Mouse (Mus musculus): ENCODE results near the gene Mmgt2. TPM values are rescaled to one million over a fixed set of nuclear protein-coding genes. Genes with fewer than 3 reads are reported as not detected.

The Mmgt2 gene
- polyA plus RNA-seq, 1 experiment from 2014 or later = 22.8 TPM

DNA sequence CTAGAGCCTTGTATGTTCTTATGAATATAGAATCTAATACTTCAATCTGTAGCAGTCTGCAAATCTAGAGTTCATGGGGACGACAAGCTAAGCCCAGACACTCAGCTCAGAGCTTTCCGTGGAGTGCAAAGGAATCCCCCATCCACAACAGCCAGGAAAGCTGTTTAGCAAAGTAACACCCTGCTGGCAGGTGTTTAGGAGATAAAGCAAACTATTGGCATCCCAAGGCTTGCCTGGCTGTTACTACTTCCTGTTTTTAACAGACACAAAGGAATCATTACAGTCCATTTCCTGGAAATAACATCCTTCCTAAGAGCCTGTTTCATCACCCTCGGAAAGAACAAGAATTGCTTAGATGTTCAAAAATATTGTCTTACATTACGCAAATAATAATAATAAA lies 12.4 kb downstream of the Mmgt2 start:
- H3K4me1 ChIP-seq (replicated peaks) = no peaks in the 10 kb centered on the region
- H3K4me2 ChIP-seq = no peak overlapping the region
- WGBS = 71% methylated on average over 4 of the region's 4 CpGs
- no peak overlapping the region for H3K9ac ChIP-seq
- no peak overlapping the region for H3K4me3 ChIP-seq
- H3K27me3 ChIP-seq = no peaks in the 10 kb centered on the region
- H3K9me3 ChIP-seq = no peaks in the 10 kb centered on the region
- ATAC-seq (ENCODE audit: low FRiP score) = no peak
- H3K27ac ChIP-seq = no peak overlapping the region
- H3K36me3 ChIP-seq = peaks cover 6% of the 10 kb centered on the region

DNA sequence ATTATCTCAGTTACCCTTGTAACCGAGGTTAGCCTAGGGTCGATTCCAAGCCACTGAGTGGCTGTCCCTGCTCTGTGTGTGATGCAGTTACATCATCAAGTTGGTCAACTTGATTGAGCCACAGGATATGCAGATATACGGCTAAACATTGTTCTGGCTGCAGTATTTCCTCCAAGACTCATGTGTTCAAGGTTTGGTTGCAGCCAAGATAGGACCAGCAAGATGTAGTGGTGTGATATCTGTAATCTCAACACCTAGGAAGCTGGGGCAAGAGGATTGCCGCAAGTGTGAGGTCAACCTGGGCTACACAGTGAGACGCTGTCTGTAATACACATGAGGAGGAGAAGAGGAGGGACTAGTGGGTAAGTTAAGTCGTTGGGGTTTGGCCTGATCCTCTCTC lies 15.8 kb downstream of the Mmgt2 start:
- Histone ChIP-seq H3K27me3 (no peaks in the 10 kb centered on the region), H3K4me2 (no peak overlapping the region), H3K9me3 (no peaks in the 10 kb centered on the region), H3K36me3 (peaks cover 8% of the 10 kb centered on the region), H3K9ac (no peak overlapping the region), H3K4me1 (replicated peaks) (no peaks in the 10 kb centered on the region), H3K4me3 (no peak overlapping the region), H3K27ac (no peak overlapping the region)
- WGBS = 93% methylated on average over 6 of the region's 6 CpGs
- ATAC-seq (ENCODE audit: low FRiP score) = no peak

DNA sequence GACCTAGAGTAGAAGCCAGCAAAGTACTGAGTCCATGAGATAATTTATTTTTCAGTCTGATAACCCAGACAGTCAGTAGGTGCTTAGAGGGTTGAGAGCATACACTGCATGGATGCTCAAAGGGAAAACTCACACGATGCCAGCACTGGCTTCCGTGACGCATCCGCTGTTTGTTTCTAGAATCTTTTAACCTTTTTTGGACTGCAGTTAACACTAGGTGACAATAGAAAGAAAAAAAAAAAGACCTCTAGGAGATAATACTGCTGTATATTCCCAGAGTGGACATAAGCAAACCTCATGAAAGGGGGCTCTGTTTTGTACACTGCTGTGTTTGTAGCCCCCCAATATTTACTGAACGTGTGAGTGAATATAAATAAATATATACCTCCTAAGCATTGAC lies 20.5 kb downstream of the Mmgt2 start:
- Histone ChIP-seq H3K9ac (no peak overlapping the region), H3K36me3 (peaks cover 8% of the 10 kb centered on the region), H3K4me1 (replicated peaks) (0 out of 2 replicates have a peak, but pooled peaks cover 8% of the 10 kb centered on the region), H3K27ac (no peak overlapping the region), H3K9me3 (no peaks in the 10 kb centered on the region), H3K27me3 (no peaks in the 10 kb centered on the region), H3K4me2 (no peak overlapping the region), H3K4me3 (no peak overlapping the region)
- ATAC-seq (ENCODE audit: low FRiP score) = no peak
- WGBS = 94% methylated on average over 5 of the region's 5 CpGs

GRCm38 (mm10) chr11:62669471-62669870 lies 21.0 kb downstream of the Mmgt2 start:
- Histone ChIP-seq H3K36me3 (peaks cover 6% of the 10 kb centered on the region), H3K4me2 (no peak overlapping the region), H3K4me1 (replicated peaks) (0 out of 2 replicates have a peak, but pooled peaks cover 8% of the 10 kb centered on the region), H3K27me3 (no peaks in the 10 kb centered on the region), H3K9me3 (no peaks in the 10 kb centered on the region), H3K27ac (peak overlapping the region; percentile 20; the same call in 1 of the 2 replicates), H3K4me3 (no peak overlapping the region), H3K9ac (no peak overlapping the region)
- 61% methylated on average over 12 of the region's 12 CpGs for WGBS
- no peak for ATAC-seq (ENCODE audit: low FRiP score)

DNA sequence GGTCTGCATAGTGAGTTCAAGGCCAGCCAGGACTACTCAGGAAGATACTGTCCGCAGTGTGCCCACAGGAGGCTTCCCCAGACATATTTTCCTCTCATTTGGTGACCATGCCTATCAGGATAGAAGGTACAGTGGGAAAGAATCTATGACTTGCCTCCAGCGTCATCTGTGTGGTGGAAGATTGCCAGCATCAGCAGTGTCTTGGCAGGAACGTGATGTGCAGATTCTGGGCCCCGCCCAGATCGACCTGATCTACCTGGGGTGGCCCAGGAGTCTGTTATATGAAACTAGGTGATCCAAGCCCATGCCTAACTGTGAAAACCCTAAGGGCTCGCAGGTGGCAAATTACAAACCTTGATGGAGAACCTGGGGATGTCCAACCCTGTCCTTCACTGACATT lies 21.5 kb downstream of the Mmgt2 start:
- 92% methylated on average over 6 of the region's 6 CpGs for WGBS
- no peak overlapping the region for H3K4me2 ChIP-seq
- H3K27ac ChIP-seq = peak overlapping the region; percentile 20; the same call in 1 of the 2 replicates
- no peaks in the 10 kb centered on the region for H3K27me3 ChIP-seq
- 0 out of 2 replicates have a peak, but pooled peaks cover 8% of the 10 kb centered on the region for H3K4me1 ChIP-seq (replicated peaks)
- no peak for ATAC-seq (ENCODE audit: low FRiP score)
- H3K4me3 ChIP-seq = no peak overlapping the region
- no peak overlapping the region for H3K9ac ChIP-seq
- no peaks in the 10 kb centered on the region for H3K9me3 ChIP-seq
- H3K36me3 ChIP-seq = 0 out of 2 replicates have a peak, but pooled peaks cover 2% of the 10 kb centered on the region

DNA sequence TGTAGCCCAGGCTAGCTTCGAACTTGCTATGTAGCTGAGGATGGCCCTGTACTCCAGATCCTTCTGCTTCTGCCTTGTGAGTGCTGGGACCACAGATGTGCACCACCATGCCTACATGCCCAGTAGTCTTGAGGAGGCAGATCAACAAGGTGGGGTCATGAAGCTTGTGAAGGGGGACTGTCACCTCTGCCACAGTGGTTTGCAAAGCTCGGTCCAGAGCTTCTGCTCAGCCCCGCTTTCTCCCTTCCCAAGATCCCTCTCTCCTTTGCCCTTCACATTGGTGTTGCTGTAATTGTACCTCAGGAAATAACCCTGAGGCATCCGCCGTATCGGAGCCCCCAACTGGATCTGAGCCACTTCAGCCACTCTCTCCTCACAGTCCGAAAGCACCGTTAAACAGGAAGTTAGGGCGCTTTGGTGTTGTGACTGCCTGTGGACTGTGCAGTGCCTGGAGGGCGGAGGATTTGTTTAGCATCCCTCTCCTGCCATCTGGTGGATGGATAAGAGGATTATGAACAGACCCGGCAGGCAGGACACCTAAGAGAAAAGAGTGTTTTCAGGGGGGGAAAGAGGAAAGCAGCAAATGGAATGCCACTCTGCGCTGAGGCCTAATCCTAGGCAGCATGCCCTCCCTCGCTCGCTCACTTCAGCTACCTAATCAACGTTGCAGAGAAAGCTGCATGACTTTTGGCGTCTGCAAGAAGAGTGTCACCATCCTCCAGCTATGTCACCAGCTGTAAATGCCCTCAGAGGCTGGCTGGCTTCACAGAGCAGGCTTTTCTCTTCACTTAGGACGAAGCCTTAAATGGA lies 27.2 kb downstream of the Mmgt2 start:
- H3K36me3 ChIP-seq = no peaks in the 10 kb centered on the region
- H3K9me3 ChIP-seq = no peaks in the 10 kb centered on the region
- WGBS = 24% methylated on average over 17 of the region's 17 CpGs
- peak overlapping the region; percentile 55; the same call in 1 of the 2 replicates for H3K27ac ChIP-seq
- peak overlapping the region; percentile 56 for H3K9ac ChIP-seq
- peaks cover 7% of the 10 kb centered on the region for H3K4me1 ChIP-seq (replicated peaks)
- H3K4me2 ChIP-seq = peak overlapping the region; percentile 49
- H3K27me3 ChIP-seq = no peaks in the 10 kb centered on the region
- H3K4me3 ChIP-seq = peak overlapping the region; percentile 22; the same call in 1 of the 2 replicates
- ATAC-seq (ENCODE audit: low FRiP score) = peak; percentile 93

GRCm38 (mm10) chr11:62676290-62676596 lies 27.8 kb downstream of the Mmgt2 start:
- Histone ChIP-seq H3K4me1 (replicated peaks) (peaks cover 7% of the 10 kb centered on the region), H3K4me3 (no peak overlapping the region), H3K27me3 (no peaks in the 10 kb centered on the region), H3K4me2 (no peak overlapping the region), H3K27ac (no peak overlapping the region), H3K9ac (peak overlapping the region; percentile 46; the same call in 1 of the 2 replicates), H3K36me3 (no peaks in the 10 kb centered on the region), H3K9me3 (no peaks in the 10 kb centered on the region)
- 87% methylated on average over 4 of the region's 4 CpGs for WGBS
- no peak for ATAC-seq (ENCODE audit: low FRiP score)

- Histone ChIP-seq H3K9me3 (no peaks in the 10 kb centered on the region), H3K4me1 (replicated peaks) (peaks cover 7% of the 10 kb centered on the region), H3K36me3 (no peaks in the 10 kb centered on the region), H3K27me3 (no peaks in the 10 kb centered on the region), H3K4me3 (no peak overlapping the region), H3K4me2 (no peak overlapping the region), H3K27ac (no peak overlapping the region), H3K9ac (no peak overlapping the region)
- WGBS = 91% methylated on average over 7 of the region's 7 CpGs
- ATAC-seq (ENCODE audit: low FRiP score) = no peak
Observed at GRCm38 (mm10) chr11:62678778-62679354, 30.4 kb downstream of the Mmgt2 start.

DNA sequence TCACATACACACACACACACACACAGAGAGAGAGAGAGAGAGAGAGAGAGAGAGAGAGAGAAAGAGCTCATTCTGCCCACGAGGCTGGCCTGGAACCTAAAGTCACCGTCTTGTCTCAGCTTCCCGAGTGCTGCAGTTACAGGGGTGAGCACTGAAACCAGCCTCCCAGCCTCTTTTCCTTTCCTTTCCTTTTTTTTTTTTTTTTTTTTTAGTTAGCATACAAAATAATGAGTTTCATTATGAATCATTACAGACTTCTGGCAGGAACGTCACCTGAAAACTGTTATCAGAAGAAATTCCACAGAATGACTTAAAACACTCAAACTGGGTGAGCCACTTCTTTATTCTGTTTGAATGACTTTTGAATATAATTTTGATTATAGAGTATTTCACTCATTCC lies 31.5 kb downstream of the Mmgt2 start:
- WGBS = 88% methylated on average over 4 of the region's 4 CpGs
- no peak for ATAC-seq (ENCODE audit: low FRiP score)
- Histone ChIP-seq H3K36me3 (no peaks in the 10 kb centered on the region), H3K9ac (no peak overlapping the region), H3K4me1 (replicated peaks) (peaks cover 7% of the 10 kb centered on the region), H3K9me3 (no peaks in the 10 kb centered on the region), H3K27ac (no peak overlapping the region), H3K4me3 (no peak overlapping the region), H3K27me3 (no peaks in the 10 kb centered on the region), H3K4me2 (no peak overlapping the region)

- no peak overlapping the region for H3K9ac ChIP-seq
- H3K9me3 ChIP-seq = no peaks in the 10 kb centered on the region
- 93% methylated on average over 3 of the region's 3 CpGs for WGBS
- no peaks in the 10 kb centered on the region for H3K4me1 ChIP-seq (replicated peaks)
- no peak overlapping the region for H3K4me2 ChIP-seq
- ATAC-seq (ENCODE audit: low FRiP score) = no peak
- H3K27me3 ChIP-seq = no peaks in the 10 kb centered on the region
- no peak overlapping the region for H3K4me3 ChIP-seq
- no peaks in the 10 kb centered on the region for H3K36me3 ChIP-seq
- no peak overlapping the region for H3K27ac ChIP-seq
Observed at GRCm38 (mm10) chr11:62691592-62691991, 43.1 kb downstream of the Mmgt2 start.

DNA sequence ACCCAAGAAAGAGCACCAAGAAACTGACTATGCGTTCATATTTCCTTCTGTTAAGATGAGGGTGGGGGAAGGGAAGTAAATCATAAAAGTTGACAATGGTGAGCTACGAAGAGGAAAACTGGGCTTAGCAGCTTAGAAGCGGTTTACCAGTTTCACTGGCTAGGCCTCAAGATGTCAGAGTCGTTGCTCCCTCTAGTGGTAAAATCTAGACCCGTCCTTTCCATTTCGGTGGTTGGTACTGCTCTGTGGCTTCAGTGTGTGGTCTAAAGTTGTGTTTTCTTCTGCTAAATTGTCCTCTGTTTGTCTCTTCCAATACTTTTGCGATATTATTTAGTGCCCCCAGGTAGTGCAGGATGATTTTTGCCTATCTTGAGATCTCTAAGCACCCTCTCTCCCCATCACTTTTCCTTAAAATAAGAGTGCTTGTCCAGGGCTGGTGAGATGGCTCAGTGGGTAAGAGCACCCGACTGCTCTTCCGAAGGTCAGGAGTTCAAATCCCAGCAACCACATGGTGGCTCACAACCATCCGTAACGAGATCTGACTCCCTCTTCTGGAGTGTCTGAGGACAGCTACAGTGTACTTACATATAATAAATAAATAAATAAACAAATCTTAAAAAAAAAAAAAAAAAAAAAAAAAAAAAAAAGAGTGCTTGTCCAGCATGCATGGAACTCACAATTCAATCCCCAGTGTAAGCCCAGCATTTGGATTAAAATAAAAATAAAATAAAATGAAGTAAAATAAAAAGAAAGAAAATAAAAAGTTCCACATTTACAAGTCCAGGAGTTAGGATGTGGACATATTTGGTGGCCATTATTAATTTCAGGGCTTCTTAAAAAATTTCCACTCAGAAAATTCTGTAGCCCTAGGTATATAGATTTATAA lies 45.1 kb downstream of the Mmgt2 start:
- H3K4me3 ChIP-seq = no peak overlapping the region
- no peak overlapping the region for H3K4me2 ChIP-seq
- peak; percentile 81 for ATAC-seq (ENCODE audit: low FRiP score)
- H3K4me1 ChIP-seq (replicated peaks) = no peaks in the 10 kb centered on the region
- H3K9ac ChIP-seq = 0 out of 2 replicates have a peak overlapping the region, but pooled peaks have one; percentile 1
- no peak overlapping the region for H3K27ac ChIP-seq
- H3K9me3 ChIP-seq = no peaks in the 10 kb centered on the region
- H3K36me3 ChIP-seq = no peaks in the 10 kb centered on the region
- WGBS = 25% methylated on average over 10 of the region's 11 CpGs
- H3K27me3 ChIP-seq = no peaks in the 10 kb centered on the region

DNA sequence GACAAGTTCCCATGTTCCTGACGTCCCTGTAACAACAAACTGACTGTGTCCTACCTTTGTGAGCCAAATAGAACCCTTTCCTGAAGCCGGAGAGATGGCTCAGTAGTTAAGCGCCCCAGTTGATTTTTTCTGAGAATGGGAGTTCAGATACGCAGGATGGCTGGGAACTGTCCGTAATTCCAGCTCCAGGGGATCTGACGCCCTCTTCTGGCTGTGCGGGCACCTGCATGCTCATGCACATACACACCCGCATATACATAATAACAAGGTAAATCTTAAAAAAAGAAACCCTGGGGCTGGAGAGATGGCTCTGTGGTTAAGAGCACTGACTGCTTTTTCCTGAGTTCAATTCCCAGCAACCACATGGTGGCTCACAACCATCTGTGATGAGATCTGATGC lies 46.7 kb downstream of the Mmgt2 start:
- no peak overlapping the region for H3K27ac ChIP-seq
- no peak overlapping the region for H3K4me2 ChIP-seq
- H3K4me1 ChIP-seq (replicated peaks) = no peaks in the 10 kb centered on the region
- no peak overlapping the region for H3K9ac ChIP-seq
- WGBS = 92% methylated on average over 8 of the region's 8 CpGs
- H3K4me3 ChIP-seq = no peak overlapping the region
- no peaks in the 10 kb centered on the region for H3K27me3 ChIP-seq
- ATAC-seq (ENCODE audit: low FRiP score) = no peak
- no peaks in the 10 kb centered on the region for H3K36me3 ChIP-seq
- no peaks in the 10 kb centered on the region for H3K9me3 ChIP-seq

All from hindbrain, embryonic 13.5 days (tissue).